Mouse (Mus musculus) kidney, postnatal 10 days (tissue): ENCODE measurements around the gene Pdk3.

Experiments used
- DNase-seq: peaks from one replicate; pipeline ENCODE4 v3.0.0; 2021; ENCODE audit warnings: mixed read lengths

Pdk3 gene

GRCm38 (mm10) chrX:93831561-93832336 is at the start of gene Pdk3:
Gene Pdk3 (minus strand): TSS chrX:93832201.
- DNase-seq = peak; percentile 85

GRCm38 (mm10) chrX:93877634-93878016 is 45.6 kb upstream of the Pdk3 start:
- DNase-seq = no peak

DNA sequence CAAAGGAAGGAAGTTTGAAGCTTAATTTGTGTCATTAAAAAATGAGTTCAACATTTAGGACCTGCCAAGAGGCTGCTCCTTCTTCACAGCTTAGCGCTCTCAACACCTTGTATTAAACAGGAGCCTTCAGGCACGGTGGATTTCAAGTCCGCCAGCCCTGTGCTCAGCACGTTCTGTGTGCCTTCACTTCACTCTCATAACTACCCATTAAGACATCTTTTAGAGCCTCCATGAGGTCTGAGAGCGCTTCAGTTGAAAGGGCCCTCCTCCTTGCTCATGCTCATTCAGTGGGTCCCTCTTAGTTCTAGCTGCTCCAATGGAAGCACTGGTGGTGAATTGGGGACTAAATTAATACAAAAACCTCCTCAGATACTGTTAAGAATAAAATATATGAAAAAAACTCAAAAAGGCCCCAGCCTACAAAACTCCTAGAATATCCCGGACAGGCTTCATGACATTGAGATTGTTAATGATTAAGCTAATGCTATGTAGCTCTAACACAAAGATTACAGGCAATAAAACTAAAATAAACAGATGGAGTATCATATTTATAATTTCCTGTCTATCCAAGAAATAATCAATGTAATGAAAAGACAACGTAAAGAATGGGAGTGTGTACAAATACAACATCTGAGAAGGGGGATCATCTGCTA is 45.1 kb upstream of the Pdk3 start:
- no peak for DNase-seq

DNA sequence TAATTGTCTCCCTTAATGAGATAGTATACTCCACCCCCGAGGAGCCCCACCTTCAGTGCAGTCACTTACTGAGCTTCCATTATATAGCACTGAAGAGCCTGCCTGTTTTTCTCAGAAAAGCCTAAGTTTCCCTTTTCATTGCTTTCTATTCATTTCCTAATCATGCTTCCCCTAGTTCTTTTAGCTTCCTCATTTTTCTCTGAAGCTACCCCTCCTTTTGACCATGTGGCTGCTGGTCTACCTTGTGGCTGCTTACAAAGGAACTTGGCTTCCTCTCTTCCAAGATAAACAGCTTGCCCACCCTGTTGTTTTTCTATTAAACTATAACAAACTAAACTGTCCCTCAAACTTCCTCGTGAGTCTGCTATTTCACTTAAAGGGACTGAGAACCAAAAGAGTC is 31.4 kb upstream of the Pdk3 start:
- no peak for DNase-seq

DNA sequence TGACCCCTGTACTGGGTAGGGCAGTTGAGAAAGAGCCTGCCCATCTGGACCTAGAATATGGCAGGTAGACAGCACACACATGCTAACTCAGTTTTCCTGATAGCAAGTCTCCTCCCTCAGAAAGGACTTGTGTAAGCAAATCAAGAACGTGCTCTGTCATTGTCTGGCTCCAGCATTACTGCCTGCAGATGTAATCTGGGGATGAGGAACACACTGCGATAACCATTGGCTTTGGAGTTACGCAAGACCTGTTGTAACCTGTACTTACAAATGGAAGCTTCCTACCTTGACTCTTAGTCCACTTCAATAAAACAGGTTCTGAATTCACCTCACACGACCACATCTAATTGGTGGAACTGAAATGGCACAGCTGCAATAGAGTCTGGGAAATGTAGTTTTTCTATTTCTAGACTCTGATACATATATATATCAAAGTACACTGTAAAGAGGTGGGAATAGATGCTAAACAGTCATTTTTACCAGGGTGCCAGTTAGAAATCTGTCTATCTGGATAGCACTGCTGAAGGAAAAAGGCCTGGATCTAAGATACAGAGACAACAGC is 30.6 kb upstream of the Pdk3 start:
- DNase-seq = no peak

DNA sequence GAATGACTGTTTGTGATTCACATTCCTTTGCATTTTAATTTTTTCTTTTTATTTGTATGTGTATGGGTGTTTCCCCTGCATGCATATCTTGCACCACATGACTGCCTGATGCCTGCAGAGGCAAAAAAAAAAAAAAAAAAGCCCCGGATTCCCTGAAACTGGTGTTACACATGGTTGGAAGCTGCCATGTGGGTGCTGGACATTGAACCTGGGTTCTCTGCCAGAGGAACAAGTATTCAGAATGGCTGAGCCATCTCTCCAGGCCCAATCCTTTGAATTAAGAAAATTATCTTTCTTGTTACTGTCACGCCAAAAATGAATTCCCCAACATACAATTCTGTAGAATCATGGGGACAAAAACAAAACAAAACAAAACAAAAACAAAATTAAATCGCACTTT is 25.8 kb upstream of the Pdk3 start:
- DNase-seq = peak; percentile 4

DNA sequence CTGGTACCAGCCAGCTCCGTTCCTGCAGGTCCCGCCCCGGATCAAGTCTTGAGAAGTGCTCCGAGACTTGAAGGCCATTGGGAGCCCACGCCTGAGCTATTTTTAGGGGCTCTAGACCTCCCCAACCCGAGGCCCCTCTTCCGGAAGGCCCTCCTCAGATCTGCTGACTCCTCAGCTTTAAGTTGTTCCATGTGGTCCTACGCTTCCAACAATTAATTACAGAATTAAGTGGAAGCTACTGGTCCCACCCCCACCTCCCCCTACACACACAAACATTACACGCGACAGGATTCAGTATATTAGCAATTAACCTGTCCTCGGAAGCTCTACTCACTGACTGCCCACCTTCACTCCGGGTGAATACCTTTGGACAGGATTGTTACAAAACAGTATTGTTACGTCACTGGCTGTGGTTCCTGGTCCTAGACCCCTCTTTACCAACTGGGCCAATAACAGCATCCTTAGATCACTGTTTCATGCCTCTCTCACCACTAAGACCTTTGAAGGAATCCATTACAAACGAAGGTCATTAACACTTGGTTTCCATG is 410 bp upstream of the Pdk3 start:
- no peak for DNase-seq

DNA sequence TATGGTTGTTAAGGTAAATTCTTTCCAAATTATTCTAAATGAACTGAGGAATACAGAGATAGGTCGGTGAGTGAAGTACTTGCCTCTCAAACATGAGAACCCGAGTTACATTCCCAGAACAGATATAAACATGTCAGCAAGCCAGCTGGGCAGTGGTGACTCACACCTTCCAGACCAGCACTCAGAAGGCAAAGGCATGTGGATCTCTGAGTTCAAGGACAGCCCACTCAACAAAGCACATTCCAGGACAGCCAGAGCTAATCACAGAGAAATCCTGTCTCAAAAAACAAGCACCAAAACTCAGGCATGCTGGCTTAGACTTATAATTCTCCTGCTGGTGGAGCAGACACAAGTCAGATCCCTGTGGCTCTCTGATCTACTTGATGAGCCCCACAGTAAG is 6.2 kb downstream of the Pdk3 start:
- no peak for DNase-seq

- DNase-seq = no peak
These were observed 24.0 kb downstream of the Pdk3 start for GRCm38 (mm10) chrX:93808040-93808439.

DNA sequence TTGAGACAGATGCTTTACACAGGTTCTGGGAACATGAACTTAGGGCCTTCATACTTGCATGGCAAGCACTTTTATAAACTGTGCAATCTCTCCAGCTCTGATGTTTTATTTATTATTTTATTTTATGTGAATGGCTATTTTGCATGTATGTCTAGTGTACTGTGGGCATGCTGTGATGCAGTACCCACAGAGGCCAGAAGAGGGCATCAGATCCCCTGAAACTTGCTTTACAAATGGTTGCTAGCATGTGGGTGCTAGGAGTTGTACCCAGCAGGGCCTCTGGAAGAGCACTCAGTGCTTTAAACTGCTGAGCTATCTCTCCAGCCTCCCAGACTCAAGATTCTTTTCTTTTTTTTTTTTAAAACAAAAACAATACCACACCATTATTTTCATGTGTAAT is 38.8 kb downstream of the Pdk3 start:
- peak; percentile 47 for DNase-seq

DNA sequence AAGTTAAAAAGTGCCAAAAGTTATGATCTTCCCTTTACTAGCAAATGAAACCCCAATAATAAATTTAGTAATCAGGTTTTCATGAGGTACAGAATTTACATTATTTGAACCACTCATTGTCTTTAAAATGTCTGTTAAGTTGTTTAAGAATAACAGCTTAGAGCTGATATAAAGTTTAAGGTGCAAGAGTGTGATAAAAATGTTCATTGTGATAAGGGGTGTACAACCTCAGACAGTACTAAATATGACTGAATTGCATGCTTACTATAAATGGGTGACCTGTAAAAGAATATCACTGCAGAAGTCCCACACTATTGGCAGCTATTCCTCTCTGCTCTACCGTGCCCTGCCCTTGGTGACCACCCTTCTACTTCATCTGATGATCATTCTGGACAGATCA is 42.4 kb downstream of the Pdk3 start:
- DNase-seq = no peak

DNA sequence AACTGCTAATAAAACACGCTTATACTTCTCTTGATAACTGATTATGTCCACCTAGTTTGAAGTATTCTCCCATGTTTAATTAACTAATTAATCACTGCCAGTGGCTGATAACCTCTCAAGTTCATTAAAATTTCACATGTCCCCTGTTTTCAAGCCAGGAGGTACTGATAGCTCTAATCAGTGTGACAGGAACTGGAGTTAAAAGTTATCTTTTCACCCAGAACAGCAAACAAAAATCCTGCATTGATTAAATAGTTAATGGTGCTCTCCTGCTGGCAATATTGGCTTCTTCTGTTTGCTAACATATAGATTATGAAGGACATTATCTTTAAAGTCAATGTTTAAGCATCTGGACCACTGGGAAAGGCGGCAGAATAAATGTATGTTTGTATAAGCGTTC is 71.2 kb downstream of the Pdk3 start:
- DNase-seq = no peak

DNA sequence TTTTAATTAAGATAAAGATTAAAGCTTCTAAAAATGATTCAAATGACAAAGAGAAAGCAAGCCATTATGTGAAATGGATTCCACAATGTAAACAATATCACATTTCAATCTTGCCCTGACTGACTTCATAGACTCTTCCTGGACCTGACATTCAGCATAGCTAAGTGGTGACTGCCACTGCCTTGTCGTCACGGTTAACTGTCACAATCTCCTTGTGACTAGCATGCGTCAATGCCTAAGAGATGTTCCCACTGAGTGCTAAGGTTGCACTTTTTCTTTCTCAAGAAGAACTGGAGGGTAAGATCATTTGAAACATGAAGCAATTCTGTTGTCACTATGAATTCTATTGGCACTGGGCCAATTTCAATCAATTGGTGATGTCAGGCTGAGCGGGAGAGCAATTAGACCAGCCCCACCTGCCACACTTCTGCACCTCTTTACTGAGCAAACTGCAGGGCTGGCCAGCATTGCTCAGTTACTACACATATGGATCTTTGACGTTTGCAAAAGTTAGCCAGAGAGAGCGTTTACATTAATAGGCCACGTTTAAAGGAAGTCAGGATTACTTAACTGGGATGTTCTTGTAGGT is 75.0 kb downstream of the Pdk3 start:
- no peak for DNase-seq

DNA sequence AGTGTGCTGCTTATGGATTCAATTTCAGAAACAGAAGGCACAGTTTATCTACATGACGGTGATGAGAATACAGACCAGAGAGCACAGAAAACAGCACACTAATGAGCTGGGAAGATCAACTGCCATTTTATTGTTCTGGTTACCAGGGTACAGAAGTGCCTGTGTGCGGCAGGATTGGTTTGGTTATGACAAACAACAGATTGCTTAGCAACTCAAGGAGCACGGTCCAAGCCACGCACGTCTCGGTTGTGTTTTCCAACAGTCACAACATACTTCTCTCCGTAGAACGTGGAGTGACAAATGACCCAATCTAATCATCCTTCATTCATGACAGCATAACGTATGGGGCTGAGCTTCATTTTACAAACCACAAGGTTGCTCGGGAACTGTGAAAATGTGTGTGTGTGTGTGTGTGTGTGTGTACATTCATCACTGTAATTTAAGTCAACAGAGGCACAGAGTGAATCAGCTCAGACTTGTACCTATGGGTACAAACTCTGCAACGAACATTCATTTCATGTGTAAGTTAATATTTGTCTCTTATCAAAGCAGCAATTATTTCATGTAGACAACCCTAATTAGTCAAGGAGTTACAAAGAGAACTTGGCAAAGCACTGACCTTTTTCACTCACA is 76.7 kb downstream of the Pdk3 start:
- DNase-seq = no peak

DNA sequence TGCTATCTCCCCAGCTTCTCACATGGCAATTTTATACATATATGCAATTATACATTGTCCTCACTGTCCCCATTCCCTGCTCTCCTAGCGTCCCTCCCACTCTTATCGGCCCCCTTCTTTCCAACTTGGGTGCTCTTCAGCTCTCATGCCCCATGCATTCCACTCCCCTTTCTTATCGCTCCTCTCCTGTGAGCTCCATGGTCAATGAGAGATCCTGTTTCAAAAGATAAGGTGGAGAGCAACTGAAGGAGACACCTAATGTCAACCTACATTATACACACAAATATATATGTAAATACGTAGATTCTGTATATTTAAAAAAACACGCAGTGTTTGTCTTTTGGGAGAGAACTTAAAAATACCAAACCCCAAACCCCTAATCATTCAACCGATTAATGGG is 81.4 kb downstream of the Pdk3 start:
- DNase-seq = no peak

DNA sequence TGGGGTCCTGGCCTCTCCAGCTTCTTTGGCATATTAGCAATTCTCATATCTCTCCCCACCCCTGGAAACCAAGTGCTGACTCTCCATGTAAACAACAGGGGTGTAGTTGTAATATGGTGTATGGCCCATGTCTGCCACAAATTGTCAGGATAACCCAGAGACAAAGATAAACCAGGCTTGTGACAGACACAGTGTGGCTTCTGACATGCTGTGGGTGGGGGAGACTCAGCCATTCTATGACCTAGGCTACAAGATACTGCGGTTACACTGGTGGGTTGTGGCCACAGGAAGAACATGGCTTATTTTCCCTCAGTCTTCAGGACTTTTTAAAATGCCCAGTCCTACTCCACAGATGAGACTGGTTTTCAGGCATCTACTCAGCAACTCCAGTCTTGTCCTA is 82.8 kb downstream of the Pdk3 start:
- no peak for DNase-seq

DNA sequence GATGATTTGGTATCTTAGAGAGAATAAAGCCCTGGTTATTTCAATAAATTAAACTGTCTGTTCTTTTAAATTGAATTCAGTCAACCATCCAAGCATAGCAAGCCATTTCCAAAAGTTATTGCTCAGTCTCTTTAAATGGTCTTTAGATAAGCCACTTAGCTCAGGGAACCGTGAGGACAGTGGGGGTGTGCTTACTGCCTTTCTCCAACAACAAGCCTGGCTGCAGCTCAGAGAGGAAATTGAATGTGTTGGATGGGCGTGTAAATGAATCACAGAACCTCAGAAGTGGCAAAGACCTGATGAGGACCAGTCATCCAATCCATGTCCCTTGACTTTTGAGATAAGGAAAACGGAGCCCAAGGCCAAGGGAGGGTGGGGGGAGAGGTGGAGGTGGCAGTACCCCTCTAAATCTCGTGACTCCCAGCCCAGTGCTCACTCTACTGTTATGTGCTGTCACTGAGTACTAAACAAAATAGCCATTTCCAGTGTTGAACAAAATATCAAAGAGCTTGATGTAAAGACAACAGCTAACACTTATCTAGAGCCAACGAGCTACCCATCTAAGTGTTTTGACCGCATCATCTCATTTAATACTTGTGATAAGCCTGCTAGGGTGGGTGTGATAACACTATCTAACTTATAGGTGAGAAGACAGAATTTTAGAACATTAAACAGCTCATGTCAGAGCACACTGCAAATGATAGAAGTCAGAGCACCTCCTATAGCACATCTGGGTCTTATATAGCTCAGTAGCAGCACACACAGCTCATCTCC is 98.8 kb downstream of the Pdk3 start:
- no peak for DNase-seq

GRCm38 (mm10) chrX:93732407-93732806 is 99.6 kb downstream of the Pdk3 start:
- DNase-seq = no peak

DNA sequence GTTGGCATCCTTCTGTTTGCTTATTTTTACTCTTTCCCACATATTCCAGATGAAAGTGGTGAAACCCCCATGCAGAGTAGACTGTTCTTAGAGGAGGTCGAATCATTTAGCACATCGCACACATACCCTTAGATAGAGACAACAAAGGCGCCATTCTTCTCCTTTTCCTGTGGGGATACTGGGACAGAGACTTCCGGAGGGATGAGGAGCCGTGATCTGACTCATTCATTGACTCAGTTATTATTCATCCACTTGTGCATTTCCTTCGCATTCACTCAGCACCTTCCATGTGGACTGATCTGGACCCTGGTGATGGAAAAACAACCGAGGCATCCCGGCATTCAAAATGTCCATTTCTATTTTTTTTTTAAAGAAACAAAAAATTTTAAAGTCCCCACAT is 101.1 kb downstream of the Pdk3 start:
- DNase-seq = no peak

GRCm38 (mm10) chrX:93729529-93729928 is 102.5 kb downstream of the Pdk3 start:
- DNase-seq = no peak
